10 mouse cellular contexts compared by ENCODE assay signal in genomic region chr8:120308131-120308530, GRCm38 (mm10).
DNase-seq lines count a peak whose midpoint lies in the region; ATAC-seq and TF ChIP-seq lines count a peak whose summit lies in the region.
"Had no signal": no experiment of that assay in that cellular context is flagged by ENCODE, and none has a peak within 500 bp of the region (broad histone marks: within the 10 kb centered on the region; RNA-seq: fewer than 3 reads in every experiment).

No protein-coding gene starts in this region.

- H3K4me2 ChIP-seq in intestine, embryonic 16.5 days (ENCODE audit: low read depth, low read length): no peak overlapping the region
- no peak overlapping the region for H3K4me2 ChIP-seq in stomach, embryonic 15.5 days

- H3K9me3 ChIP-seq in forebrain, embryonic 10.5 days: no peaks in the 10 kb centered on the region
- H3K9me3 ChIP-seq in intestine, embryonic 16.5 days (ENCODE audit: control insufficient read depth, low read length): no peaks in the 10 kb centered on the region
- no peaks in the 10 kb centered on the region for H3K9me3 ChIP-seq in stomach, embryonic 15.5 days

- H3K4me1 ChIP-seq in forebrain, embryonic 10.5 days: peaks cover 88% of the 10 kb centered on the region
- H3K4me1 ChIP-seq in intestine, embryonic 16.5 days (ENCODE audit: control insufficient read depth, insufficient read depth, low read length): peaks cover 45% of the 10 kb centered on the region
- H3K4me1 ChIP-seq in stomach, embryonic 15.5 days: peaks cover 45% of the 10 kb centered on the region

- DNase-seq in layer of hippocampus, adult 2 months (ENCODE audit: low spot score in 2 of 2): no peak
- DNase-seq in layer of hippocampus, adult 8-10 months (ENCODE audit: low spot score in 2 of 2): no peak
- DNase-seq in forebrain, embryonic 10.5 days (ENCODE audit: extremely low spot score, low spot score): no peak
- DNase-seq in right cerebral cortex, postnatal 36 days (ENCODE audit: low spot score in 2 of 2): no peak
- DNase-seq: embryo, embryonic 11 days; liver, postnatal 0 days; thymus, adult 18-20 months had no signal

- H3K9ac ChIP-seq in intestine, embryonic 16.5 days (ENCODE audit: low read depth, low read length): 0 out of 2 replicates have a peak overlapping the region, but pooled peaks have one; percentile 29
- no peak overlapping the region for H3K9ac ChIP-seq in stomach, embryonic 15.5 days
- H3K9ac ChIP-seq: liver, postnatal 0 days had no signal

- ATAC-seq in intestine, embryonic 16.5 days: no peak
- ATAC-seq in stomach, embryonic 15.5 days (ENCODE audit: insufficient read depth, low FRiP score, low read depth): no peak
- ATAC-seq in granulocyte monocyte progenitor cell, adult 5-6 weeks (replicated peaks; ENCODE audit: poor library complexity, severe bottlenecking): no peak

- no peaks in the 10 kb centered on the region for H3K36me3 ChIP-seq in forebrain, embryonic 10.5 days (replicated peaks)
- H3K36me3 ChIP-seq in intestine, embryonic 16.5 days (ENCODE audit: control insufficient read depth, insufficient read depth, low read length): no peaks in the 10 kb centered on the region
- no peaks in the 10 kb centered on the region for H3K36me3 ChIP-seq in stomach, embryonic 15.5 days

- TF ChIP-seq CTCF in layer of hippocampus, adult 2 months (conservative IDR thresholded peaks at IDR 0.05): no peak

- no peak overlapping the region for H3K4me3 ChIP-seq in layer of hippocampus, adult 2 months
- H3K4me3 ChIP-seq in forebrain, embryonic 10.5 days: no peak overlapping the region
- H3K4me3 ChIP-seq in intestine, embryonic 16.5 days (ENCODE audit: low read length): no peak overlapping the region
- no peak overlapping the region for H3K4me3 ChIP-seq in stomach, embryonic 15.5 days (replicated peaks)

- WGBS in forebrain, embryonic 10.5 days: 32% methylated on average over 8 of the region's 8 CpGs
- WGBS in intestine, embryonic 16.5 days: 63% methylated on average over 8 of the region's 8 CpGs
- WGBS in stomach, embryonic 15.5 days: 68% methylated on average over 8 of the region's 8 CpGs

- peak overlapping the region; percentile 88 for H3K27ac ChIP-seq in layer of hippocampus, adult 2 months
- H3K27ac ChIP-seq in forebrain, embryonic 10.5 days: peak overlapping the region; percentile 78
- no peak overlapping the region for H3K27ac ChIP-seq in intestine, embryonic 16.5 days (ENCODE audit: low read length)
- 0 out of 2 replicates have a peak overlapping the region, but pooled peaks have one; percentile 16 for H3K27ac ChIP-seq in stomach, embryonic 15.5 days

- H3K27me3 ChIP-seq in forebrain, embryonic 10.5 days (ENCODE audit: poor library complexity, severe bottlenecking): peaks cover 97% of the 10 kb centered on the region
- H3K27me3 ChIP-seq in intestine, embryonic 16.5 days (replicated peaks; ENCODE audit: control insufficient read depth, insufficient read depth, low read length): no peaks in the 10 kb centered on the region
- 0 out of 2 replicates have a peak, but pooled peaks cover 3% of the 10 kb centered on the region for H3K27me3 ChIP-seq in stomach, embryonic 15.5 days (replicated peaks)
